Mouse (Mus musculus) CH12.LX (cell line): ENCODE data around the gene Nptx1. TPM values are rescaled to one million over a fixed set of nuclear protein-coding genes. Genes with fewer than 3 reads are reported as not detected.

Experiments
- DNase-seq: peaks from one replicate; pipeline ENCODE4 v3.0.0-alpha.2; 2013; ENCODE audit errors: extremely low read depth
- H3K27ac ChIP-seq: 2 replicates; pipeline ENCODE4 v1.5.1; 2012; ENCODE audit warnings: low read depth, mild to moderate bottlenecking, control low read depth, moderate library complexity; ENCODE audit not compliant: insufficient read depth
- H3K27me3 ChIP-seq: replicated peaks from 2 replicates; pipeline ENCODE3; 2012; ENCODE audit warnings: inconsistent platforms
- H3K36me3 ChIP-seq, 2 experiments: replicated peaks in 1 of 2; 2 replicates each; pipeline versions ENCODE3 to v1.6.1; 2012; ENCODE audit warnings: inconsistent platforms in 1 of 2, low read length in 1 of 2, mild to moderate bottlenecking in 1 of 2, mixed read lengths in 1 of 2, moderate library complexity in 1 of 2; ENCODE audit not compliant: control insufficient read depth in 1 of 2, insufficient read depth in 1 of 2
- H3K4me1 ChIP-seq, 2 experiments: 2 replicates each; pipeline ENCODE4 v1.6.1; 2012; ENCODE audit warnings: inconsistent platforms in 1 of 2, moderate library complexity in 1 of 2; ENCODE audit not compliant: insufficient read depth in 2 of 2, control insufficient read depth in 1 of 2
- H3K4me2 ChIP-seq: 2 replicates; pipeline ENCODE4 v1.6.1; 2012; ENCODE audit warnings: low read depth, mild to moderate bottlenecking, control low read depth; ENCODE audit not compliant: poor library complexity, insufficient read depth, severe bottlenecking
- H3K4me3 ChIP-seq, 3 experiments: fragments of 150-350 bp in 1 of 3; sonication (generic) in 1 of 3; replicated peaks in 1 of 3; 2 replicates each; pipeline versions ENCODE3 to v1.5.1; 2011 to 2012; ENCODE audit warnings: low read depth in 2 of 3, low read length in 2 of 3, mild to moderate bottlenecking in 2 of 3, moderate library complexity in 2 of 3, control low read depth in 1 of 3, improper control_type of control experiment in 1 of 3, inconsistent platforms in 1 of 3, mixed read lengths in 1 of 3; ENCODE audit not compliant: poor library complexity in 1 of 3
- H3K79me2 ChIP-seq: replicated peaks from 2 replicates; pipeline ENCODE4 v1.6.1; 2012; ENCODE audit warnings: mild to moderate bottlenecking, moderate library complexity; ENCODE audit not compliant: control insufficient read depth, poor library complexity, insufficient read depth, severe bottlenecking; ENCODE audit errors: extremely low read depth
- H3K9ac ChIP-seq: 2 replicates; pipeline ENCODE4 v1.6.1; 2012; ENCODE audit warnings: low read depth, mild to moderate bottlenecking, control low read depth, moderate library complexity; ENCODE audit not compliant: insufficient read depth
- H3K9me3 ChIP-seq: replicated peaks from 2 replicates; pipeline ENCODE3; 2012; ENCODE audit warnings: low read length, inconsistent platforms, mixed read lengths
- BHLHE40 ChIP-seq: IDR thresholded peaks from 2 replicates; pipeline ENCODE4 v1.6.1; 2011; ENCODE audit warnings: mild to moderate bottlenecking, low read depth, low read length, improper control_type of control experiment
- CTCF ChIP-seq, 2 experiments: IDR thresholded peaks in 1 of 2; conservative IDR thresholded peaks in 1 of 2; 2 replicates each; pipeline ENCODE4 v1.5.1; 2011 to 2012; ENCODE audit warnings: low read depth in 2 of 2, low read length in 2 of 2, improper control_type of control experiment in 1 of 2, inconsistent platforms in 1 of 2, mild to moderate bottlenecking in 1 of 2, moderate library complexity in 1 of 2
- ELF1 ChIP-seq: IDR thresholded peaks from 2 replicates; pipeline ENCODE4 v1.6.1; 2014; ENCODE audit warnings: low read depth, mild to moderate bottlenecking, inconsistent platforms, low read length, improper control_type of control experiment
- ETS1 ChIP-seq: conservative IDR thresholded peaks from 2 replicates; pipeline ENCODE4 v1.6.1; 2012; ENCODE audit warnings: low read depth, mild to moderate bottlenecking, inconsistent platforms, low read length, improper control_type of control experiment, moderate library complexity
- GABPA ChIP-seq: IDR thresholded peaks from 2 replicates; pipeline ENCODE4 v1.6.1; 2012; ENCODE audit warnings: low read depth, low read length, improper control_type of control experiment, inconsistent platforms; ENCODE audit not compliant: insufficient replicate concordance
- HCFC1 ChIP-seq: IDR thresholded peaks from 2 replicates; pipeline ENCODE4 v1.6.1; 2012; ENCODE audit warnings: low read depth, mild to moderate bottlenecking, inconsistent platforms, low read length, improper control_type of control experiment
- IRF4 ChIP-seq: IDR thresholded peaks from 2 replicates; pipeline ENCODE4 v1.6.1; 2014; ENCODE audit warnings: low read depth, mild to moderate bottlenecking, inconsistent platforms, low read length, improper control_type of control experiment
- JUND ChIP-seq: conservative IDR thresholded peaks from 2 replicates; pipeline ENCODE4 v1.6.1; 2011; ENCODE audit warnings: low read depth, low read length, improper control_type of control experiment
- MAFK ChIP-seq: IDR thresholded peaks from 2 replicates; pipeline ENCODE4 v1.6.1; 2011; ENCODE audit warnings: low read length, improper control_type of control experiment; ENCODE audit not compliant: insufficient replicate concordance
- MAX ChIP-seq: IDR thresholded peaks from 2 replicates; pipeline ENCODE4 v1.6.1; 2011; ENCODE audit warnings: low read length, improper control_type of control experiment
- MEF2A ChIP-seq: IDR thresholded peaks from 2 replicates; pipeline ENCODE4 v1.6.1; 2014; ENCODE audit warnings: low read depth, mild to moderate bottlenecking, inconsistent platforms, low read length, improper control_type of control experiment, borderline replicate concordance
- MXI1 ChIP-seq: IDR thresholded peaks from 2 replicates; pipeline ENCODE4 v1.6.1; 2011; ENCODE audit warnings: mild to moderate bottlenecking, low read depth, low read length, improper control_type of control experiment
- NELFE ChIP-seq: IDR thresholded peaks from 2 replicates; pipeline ENCODE4 v1.6.1; 2011; ENCODE audit warnings: low read depth, low read length, improper control_type of control experiment
- NRF1 ChIP-seq: IDR thresholded peaks from 2 replicates; pipeline ENCODE4 v1.6.1; 2014; ENCODE audit warnings: low read depth, mild to moderate bottlenecking, inconsistent platforms, low read length, improper control_type of control experiment, moderate library complexity
- PAX5 ChIP-seq: IDR thresholded peaks from 2 replicates; pipeline ENCODE4 v1.6.1; 2012; ENCODE audit warnings: low read length, inconsistent platforms, mixed read lengths
- POLR2AphosphoS2 ChIP-seq: IDR thresholded peaks from 2 replicates; pipeline ENCODE4 v1.6.1; 2011; ENCODE audit warnings: low read depth, low read length, improper control_type of control experiment
- RAD21 ChIP-seq: IDR thresholded peaks from 2 replicates; pipeline ENCODE4 v1.6.1; 2011; ENCODE audit warnings: low read depth, mild to moderate bottlenecking, low read length, improper control_type of control experiment, moderate library complexity
- RCOR1 ChIP-seq: conservative IDR thresholded peaks from 2 replicates; pipeline ENCODE4 v1.6.1; 2012; ENCODE audit warnings: low read depth, mild to moderate bottlenecking, inconsistent platforms, low read length, improper control_type of control experiment
- SIN3A ChIP-seq: IDR thresholded peaks from 2 replicates; pipeline ENCODE4 v1.6.1; 2012; ENCODE audit warnings: low read length, improper control_type of control experiment, inconsistent platforms
- SMC3 ChIP-seq: IDR thresholded peaks from 2 replicates; pipeline ENCODE4 v1.6.1; 2011; ENCODE audit warnings: low read depth, low read length, improper control_type of control experiment
- TCF12 ChIP-seq: IDR thresholded peaks from 2 replicates; pipeline ENCODE4 v1.6.1; 2014; ENCODE audit warnings: low read depth, mild to moderate bottlenecking, inconsistent platforms, low read length, improper control_type of control experiment
- UBTF ChIP-seq: IDR thresholded peaks from 2 replicates; pipeline ENCODE4 v1.6.1; 2012; ENCODE audit warnings: low read depth, mild to moderate bottlenecking, inconsistent platforms, low read length, improper control_type of control experiment, moderate library complexity
- USF1 ChIP-seq: IDR thresholded peaks from 2 replicates; pipeline ENCODE4 v1.6.1; 2014; ENCODE audit warnings: low read depth, mild to moderate bottlenecking, inconsistent platforms, low read length, improper control_type of control experiment
- USF2 ChIP-seq: conservative IDR thresholded peaks from 2 replicates; pipeline ENCODE4 v1.6.1; 2011; ENCODE audit warnings: low read depth, low read length, improper control_type of control experiment
- ZC3H11A ChIP-seq: IDR thresholded peaks from 2 replicates; pipeline ENCODE4 v1.6.1; 2012; ENCODE audit warnings: low read depth, mild to moderate bottlenecking, inconsistent platforms, low read length, improper control_type of control experiment
- ZKSCAN1 ChIP-seq: IDR thresholded peaks from 2 replicates; pipeline ENCODE4 v1.6.1; 2012; ENCODE audit warnings: low read depth, inconsistent platforms, low read length, improper control_type of control experiment, borderline replicate concordance
- dilution Hi-C: fragments of 300-500 bp; cut with MboI; formaldehyde crosslinking; loops from 2 replicates; pipeline ENCODE4 v1.14.3; 2020; ENCODE audit warnings: low sequenced_read_pairs; ENCODE audit not compliant: extremely low pct_unique_long_range_greater_than_20kb, extremely low pct_ligation_motif_present
- in situ Hi-C: fragments of 300-500 bp; cut with MboI; formaldehyde crosslinking; loops from 3 replicates; pipeline ENCODE4 v1.14.3; 2019; ENCODE audit warnings: low sequenced_read_pairs, low pct_ligation_motif_present, low pct_unique_long_range_greater_than_20kb, mixed read lengths
- polyA plus RNA-seq: library from polyadenylated mRNA; unstranded; fragments of >175 nt; gene quantifications from 2 replicates; pipeline ENCODE4 v1.2.1, GENCODE M21; 2012; ENCODE audit warnings: low read depth; ENCODE audit not compliant: insufficient read length
- total RNA-seq, 2 experiments: library from RNA; depleted of rRNA; stranded (reverse); fragments of 300-350 nt in 1 of 2; fragments of >200 nt in 1 of 2; gene quantifications; 2 replicates each; pipeline ENCODE4 v1.2.3; 2012 to 2014

Nptx1 gene
- total and polyA plus RNA-seq, 3 experiments: under 0.01 TPM; not detected in 2

GRCm38 (mm10) chr11:119550546-119551335, 3.2 kb upstream of the Nptx1 start:
- Histone ChIP-seq H3K4me2 (no peak overlapping the region), H3K79me2 (no peaks in the 10 kb centered on the region), H3K9me3 (peaks cover 34% of the 10 kb centered on the region), H3K36me3 (no peaks in the 10 kb centered on the region), H3K27ac (no peak overlapping the region)
- dilution Hi-C loops (no loop called here), in situ Hi-C loops (no loop called here)
- DNase-seq: no peak
- TF ChIP-seq NELFE: no peak
- no peak for TF ChIP-seq ZKSCAN1
- no peak for TF ChIP-seq IRF4
- no peak for TF ChIP-seq HCFC1
- TF ChIP-seq PAX5: no peak
- no peak for TF ChIP-seq RAD21
- TF ChIP-seq ETS1: no peak
- TF ChIP-seq SIN3A: no peak
- no peak for TF ChIP-seq USF2
- no peak for TF ChIP-seq SMC3
- no peak for TF ChIP-seq RCOR1
- TF ChIP-seq JUND: no peak
- TF ChIP-seq UBTF: no peak
- TF ChIP-seq MXI1: no peak
- TF ChIP-seq, all 38 proteins: peak for 0
- Histone ChIP-seq H3K4me1 (peaks cover 3 to 4% of the 10 kb centered on the region in 2 experiments; a peak in 2 of 4 replicates), H3K27me3 (peaks cover 45% of the 10 kb centered on the region), H3K4me3 (no peak overlapping the region), H3K9ac (no peak overlapping the region)

GRCm38 (mm10) chr11:119549371-119549811, 1.8 kb upstream of the Nptx1 start:
- Histone ChIP-seq H3K27me3 (peaks cover 45% of the 10 kb centered on the region), H3K4me3 (no peak overlapping the region)
- in situ Hi-C loops: no loop called here

More at GRCm38 (mm10) chr11:119549371-119549811, 1.8 kb upstream of the Nptx1 start:
- no peak overlapping the region for H3K27ac ChIP-seq
- H3K79me2 ChIP-seq: no peaks in the 10 kb centered on the region
- H3K36me3 ChIP-seq: no peaks in the 10 kb centered on the region
- no peak overlapping the region for H3K4me2 ChIP-seq
- H3K4me1 ChIP-seq: peaks cover 3 to 6% of the 10 kb centered on the region in 2 experiments; a peak in 2 of 4 replicates
- DNase-seq: no peak
- no peak overlapping the region for H3K9ac ChIP-seq
- peaks cover 34% of the 10 kb centered on the region for H3K9me3 ChIP-seq
- dilution Hi-C loops: no loop called here
- no peak for TF ChIP-seq MAX
- TF ChIP-seq NELFE: no peak
- TF ChIP-seq USF1: no peak
- TF ChIP-seq SIN3A: no peak
- no peak for TF ChIP-seq POLR2AphosphoS2
- TF ChIP-seq MAFK: no peak
- no peak for TF ChIP-seq HCFC1
- TF ChIP-seq ZKSCAN1: no peak
- TF ChIP-seq TCF12: no peak
- no peak for TF ChIP-seq ZC3H11A
- no peak for TF ChIP-seq GABPA
- TF ChIP-seq MEF2A: no peak
- TF ChIP-seq CTCF (conservative IDR thresholded peaks at IDR 0.05 in 1 of 2, IDR thresholded peaks at IDR 0.05 in 1 of 2; ENCODE audit: low read depth in 2 of 2, low read length in 2 of 2): no peak
- no peak for TF ChIP-seq NRF1
- no peak for TF ChIP-seq BHLHE40
- TF ChIP-seq ELF1: no peak
- TF ChIP-seq RAD21: no peak
